Mouse (Mus musculus) spleen, postnatal 4 days (tissue): ENCODE measurements at regions not wholly inside any gene's neighbourhood (a gene's known extent, or its start where the extent isn't known, plus 50 kb on each side); places are given as distances from the start of the nearest gene placed in this dataset.

ENCODE experiments used
- DNase-seq, 2 experiments: peaks; one replicate each; pipeline ENCODE4 v3.0.0; 2022; ENCODE audit warnings: low spot score in 2 of 2

DNA sequence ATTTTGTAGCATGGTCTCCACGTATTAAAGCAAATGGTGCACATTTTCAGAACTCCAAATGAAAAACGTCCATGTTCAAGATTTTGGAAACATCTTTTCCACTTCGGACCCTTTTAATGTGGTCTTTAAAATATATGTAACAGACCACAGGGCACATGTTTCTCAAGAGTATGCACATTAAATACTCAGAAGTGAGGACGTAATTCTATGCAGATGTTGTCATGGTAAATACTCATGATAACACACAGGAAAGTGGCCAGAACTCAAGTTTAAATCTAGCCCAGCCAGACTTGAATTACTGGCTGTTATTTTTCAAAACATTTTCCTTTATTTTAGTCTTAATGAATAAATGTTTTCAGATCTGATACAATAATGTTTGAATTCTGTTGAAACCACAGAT is 719.7 kb downstream of the Ttll7 start:
- no peak for DNase-seq

DNA sequence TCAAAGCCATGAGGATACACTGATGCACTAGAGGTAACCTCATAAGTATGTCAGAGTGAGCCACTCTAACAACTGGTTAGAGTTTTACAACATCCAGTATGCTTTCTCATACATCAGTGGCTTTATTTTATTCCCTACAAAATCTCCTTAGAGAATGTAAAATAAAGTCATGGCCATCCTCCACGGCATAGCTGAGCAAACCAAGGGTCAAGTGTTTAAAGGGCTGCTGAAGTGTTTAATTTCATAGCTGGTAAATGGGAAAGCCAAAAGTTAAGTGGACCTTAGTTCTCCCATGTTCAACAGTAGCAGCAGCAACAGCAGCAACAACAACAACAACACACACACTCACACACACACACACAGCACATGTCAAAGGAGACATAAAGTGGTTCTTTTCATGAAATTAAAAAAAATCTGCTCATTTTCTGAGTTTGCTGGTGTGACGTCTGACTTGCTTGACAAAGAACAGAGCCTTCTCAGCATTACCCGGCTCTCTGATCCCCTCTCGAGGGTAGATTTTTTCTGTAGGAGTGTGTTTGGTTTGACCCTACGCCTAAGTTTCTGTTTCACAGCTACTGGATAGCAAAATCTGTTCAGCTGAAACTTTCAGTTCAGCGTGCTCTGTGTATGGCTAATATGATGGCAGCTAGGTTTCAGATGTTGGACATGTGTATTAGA is 693.3 kb downstream of the Ttll7 start:
- DNase-seq, result no peak

DNA sequence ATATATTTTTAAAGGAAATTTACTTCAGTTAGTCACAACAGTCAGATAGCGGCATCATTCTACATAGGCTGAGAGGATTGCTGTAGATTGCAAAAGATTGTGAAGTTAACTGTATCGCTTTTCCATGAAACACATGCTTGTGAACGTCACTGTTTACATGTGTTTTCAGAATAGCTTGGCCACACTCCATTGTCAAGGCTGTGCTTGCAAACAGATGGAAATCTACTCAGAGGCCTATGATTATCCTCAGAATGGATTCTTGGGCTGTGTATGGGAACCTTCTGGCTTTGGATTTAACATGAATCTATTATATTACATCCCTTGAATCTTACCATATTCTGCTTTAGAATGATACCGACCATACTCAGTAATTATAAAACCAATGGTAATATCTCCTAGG is 690.1 kb downstream of the Ttll7 start:
- DNase-seq, result no peak

DNA sequence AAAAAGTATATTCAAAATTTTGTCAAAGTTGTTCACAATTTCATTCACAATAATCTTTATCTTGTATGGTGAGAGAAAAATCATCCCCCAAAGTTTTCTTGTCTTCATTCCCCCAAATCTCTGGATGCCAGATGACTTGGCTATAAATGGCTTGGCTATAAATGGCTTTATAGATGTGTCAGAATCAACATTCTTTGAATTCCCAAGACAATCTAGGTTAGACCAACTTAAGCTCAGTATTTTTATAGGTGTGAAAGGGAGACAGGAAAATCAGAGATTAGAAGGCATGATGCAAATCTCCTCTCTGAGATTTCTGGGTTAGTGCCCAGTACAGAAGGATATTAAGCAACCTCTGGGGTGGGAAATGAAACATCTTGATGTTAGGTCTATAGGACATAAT is 685.4 kb downstream of the Ttll7 start:
- DNase-seq, result no peak

DNA sequence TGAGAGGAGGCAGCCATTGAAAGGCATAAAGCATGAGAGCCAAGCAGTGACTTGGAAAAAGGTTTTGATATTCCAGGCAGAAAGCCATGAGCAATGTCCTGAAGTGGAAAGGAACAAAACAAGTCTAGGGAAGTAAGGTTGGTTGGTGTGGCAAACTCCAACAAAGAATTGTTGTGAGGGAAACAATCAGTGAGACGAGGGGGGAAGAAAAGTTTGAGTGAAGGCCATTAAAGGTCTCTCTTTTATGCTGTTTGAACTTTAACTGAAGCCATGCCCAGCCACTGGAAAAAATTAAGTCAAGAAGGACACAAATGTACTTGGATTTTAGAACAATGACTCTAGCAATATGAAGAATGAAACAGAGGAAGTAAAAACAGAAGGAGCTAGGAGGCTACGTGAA is 680.0 kb downstream of the Ttll7 start:
- no peak for DNase-seq

DNA sequence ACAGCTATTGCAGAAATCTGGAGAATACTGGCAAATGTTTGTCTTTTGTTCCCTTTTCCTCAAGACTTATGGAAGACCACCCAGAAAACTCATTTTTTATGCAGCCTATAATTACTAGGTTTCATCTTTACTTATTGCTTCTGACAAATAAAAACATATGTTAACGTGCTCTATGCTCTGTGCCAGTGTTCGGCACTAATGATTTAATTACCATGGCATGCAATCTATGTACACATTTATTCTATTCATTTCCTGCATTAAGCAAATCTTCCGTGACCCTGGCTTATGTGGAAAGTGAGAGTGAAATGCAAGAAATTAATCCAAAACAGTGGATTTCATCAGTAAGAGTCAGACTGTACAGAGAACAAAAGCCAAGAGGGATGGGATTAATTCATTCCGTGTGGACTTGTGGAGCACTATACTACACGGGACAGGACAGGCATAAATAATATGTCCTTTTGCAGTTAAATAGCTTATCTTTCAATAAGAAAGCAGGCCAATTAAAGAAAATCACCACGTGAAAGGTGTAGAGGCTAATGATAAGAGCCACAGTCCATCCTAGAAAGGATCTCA is 679.5 kb downstream of the Ttll7 start:
- no peak for DNase-seq
